Mouse (Mus musculus) stomach, postnatal 0 days (tissue): ENCODE measurements around the gene Zrsr1.

ENCODE experiments used
- CTCF ChIP-seq: IDR thresholded peaks from 2 replicates; pipeline ENCODE4 v1.5.1; 2016; ENCODE audit warnings: antibody characterized with exemption, low read depth, mild to moderate bottlenecking, moderate library complexity
- EP300 ChIP-seq: optimal IDR thresholded peaks from 2 replicates; pipeline ENCODE3; 2016; ENCODE audit warnings: antibody characterized with exemption

DNA sequence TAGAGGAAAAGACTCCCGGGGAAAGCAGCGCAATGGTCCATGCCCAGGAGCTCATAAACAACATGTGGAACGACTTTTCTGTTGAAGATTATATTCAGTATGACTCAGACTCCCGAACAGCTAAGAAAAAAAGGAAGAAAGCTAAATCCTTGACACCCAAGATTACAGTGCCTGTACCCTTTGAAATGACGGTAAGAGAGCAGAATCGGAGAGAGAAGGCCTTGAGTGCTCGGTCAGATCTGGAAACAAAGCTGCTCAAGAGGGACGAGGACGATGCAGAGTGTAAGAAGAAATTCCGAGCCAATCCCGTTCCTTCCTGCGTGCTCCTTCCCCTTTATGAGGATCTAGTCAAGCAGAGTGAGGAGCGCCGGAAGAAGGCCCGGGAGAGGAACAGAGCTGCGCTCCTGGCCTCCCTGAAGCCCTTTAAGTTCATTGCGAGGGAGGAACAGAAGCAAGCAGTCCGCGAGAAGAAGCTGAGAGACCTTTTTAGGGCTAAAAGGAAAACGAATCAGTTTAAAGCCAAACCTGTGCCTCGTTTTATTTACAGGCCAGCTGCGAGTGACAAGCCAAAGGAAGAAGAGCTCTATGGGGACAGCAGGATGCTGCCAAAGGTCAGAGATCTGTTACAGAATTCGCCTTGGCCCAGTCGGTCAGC lies 48.4 kb downstream of the Zrsr1 start:
- TF ChIP-seq CTCF (no peak), EP300 (no peak)
